8 mouse cellular contexts compared by ENCODE assay signal in the genomic region with DNA sequence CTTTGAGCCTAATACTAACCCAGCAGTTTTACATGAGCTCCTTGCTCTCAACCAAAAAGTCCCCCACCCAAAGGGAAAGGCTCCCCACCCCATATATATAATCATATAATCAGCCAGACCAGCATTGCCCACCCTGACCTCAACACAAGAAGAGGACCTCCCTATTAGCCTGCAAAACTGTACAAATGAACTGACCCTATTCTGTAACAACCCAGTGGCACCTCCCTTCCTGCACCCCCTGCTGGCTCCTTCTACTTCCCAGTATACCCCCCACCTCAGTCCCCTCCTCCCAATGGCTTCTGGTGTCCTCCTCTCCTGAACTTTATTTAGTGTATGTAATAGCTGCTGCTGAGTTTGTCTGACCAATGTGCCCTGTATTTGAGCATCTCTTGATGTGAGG. TPM values are rescaled to one million over a fixed set of nuclear protein-coding genes. Genes with fewer than 3 reads are reported as not detected.
DNase-seq lines count a peak whose midpoint lies in the region; ATAC-seq and TF ChIP-seq lines count a peak whose summit lies in the region.

No protein-coding gene starts in this region.

- peak overlapping the region; percentile 57; the same call in 1 of the 2 replicates for H3K9ac ChIP-seq in limb, embryonic 15.5 days
- peak overlapping the region; percentile 59; the same call in 1 of the 2 replicates for H3K9ac ChIP-seq in stomach, postnatal 0 days (ENCODE audit: low read length)

- no peaks in the 10 kb centered on the region for H3K9me3 ChIP-seq in limb, embryonic 15.5 days
- no peaks in the 10 kb centered on the region for H3K9me3 ChIP-seq in stomach, postnatal 0 days (ENCODE audit: control insufficient read depth, low read length)

- no peak overlapping the region for H3K4me3 ChIP-seq in thymus, adult 2 months (ENCODE audit: control insufficient read depth, insufficient read depth, low read length)
- H3K4me3 ChIP-seq in limb, embryonic 15.5 days, result peak overlapping the region; percentile 66
- peak overlapping the region; percentile 56 for H3K4me3 ChIP-seq in stomach, postnatal 0 days (ENCODE audit: low read depth, low read length)

- no peak for TF ChIP-seq POLR2A in thymus, adult 2 months (IDR thresholded peaks at IDR 0.05; ENCODE audit: control insufficient read depth, extremely low read depth, insufficient read depth, low read length, poor library complexity)

- ATAC-seq in cerebellum, adult (ENCODE audit: insufficient number of reproducible peaks, low FRiP score, low TSS enrichment), result no peak
- ATAC-seq in limb, embryonic 15.5 days (ENCODE audit: insufficient number of reproducible peaks, low FRiP score, low TSS enrichment, low read depth), result no peak
- ATAC-seq in stomach, postnatal 0 days (ENCODE audit: low FRiP score, low TSS enrichment), result no peak

- peaks cover 23% of the 10 kb centered on the region for H3K4me1 ChIP-seq in thymus, adult 2 months (replicated peaks; ENCODE audit: control insufficient read depth, insufficient read depth, low read length)
- H3K4me1 ChIP-seq in limb, embryonic 15.5 days, result peaks cover 17% of the 10 kb centered on the region
- no peaks in the 10 kb centered on the region; the same call in 1 of the 2 replicates for H3K4me1 ChIP-seq in stomach, postnatal 0 days (replicated peaks; ENCODE audit: control insufficient read depth, insufficient read depth)

- no peak for TF ChIP-seq EP300 in stomach, postnatal 0 days (optimal IDR thresholded peaks at IDR 0.05)

- no peak for TF ChIP-seq CTCF in thymus, adult 2 months (IDR thresholded peaks at IDR 0.05; ENCODE audit: borderline replicate concordance, control insufficient read depth, extremely low read depth, insufficient read depth, low read length, poor library complexity)
- TF ChIP-seq CTCF in stomach, postnatal 0 days (IDR thresholded peaks at IDR 0.05; ENCODE audit: low read depth), result no peak

- H3K4me2 ChIP-seq in limb, embryonic 15.5 days, result peak overlapping the region; percentile 68
- peak overlapping the region; percentile 77 for H3K4me2 ChIP-seq in stomach, postnatal 0 days (replicated peaks; ENCODE audit: low read depth)

- no peaks in the 10 kb centered on the region; the same call in 1 of the 2 replicates for H3K36me3 ChIP-seq in thymus, adult 2 months (ENCODE audit: control insufficient read depth, insufficient read depth, low read length)
- peaks cover 18% of the 10 kb centered on the region for H3K36me3 ChIP-seq in limb, embryonic 15.5 days
- no peaks in the 10 kb centered on the region for H3K36me3 ChIP-seq in stomach, postnatal 0 days (ENCODE audit: control insufficient read depth, insufficient read depth, low read length)

- peak overlapping the region; percentile 31; the same call in 1 of the 2 replicates for H3K27ac ChIP-seq in thymus, adult 2 months (ENCODE audit: control insufficient read depth, insufficient read depth, low read length)
- peak overlapping the region; percentile 88; the same call in 1 of the 2 replicates for H3K27ac ChIP-seq in limb, embryonic 15.5 days
- peak overlapping the region; percentile 81 for H3K27ac ChIP-seq in stomach, postnatal 0 days (replicated peaks)

- peak; percentile 66 for DNase-seq in cerebellum, adult 9-11 months
- no peak for DNase-seq in thymus, adult 2 months
- DNase-seq in thymus, adult 18-20 months, result no peak
- DNase-seq in stomach, postnatal 0 days (ENCODE audit: low spot score), result no peak
- no peak for DNase-seq in testis, postnatal 14 days (ENCODE audit: low spot score)
- no peak for DNase-seq in right cerebral cortex, postnatal 25 days

- no peaks in the 10 kb centered on the region for H3K27me3 ChIP-seq in thymus, adult 2 months (ENCODE audit: control insufficient read depth, insufficient read depth, low read length)
- H3K27me3 ChIP-seq in limb, embryonic 15.5 days, result no peaks in the 10 kb centered on the region
- H3K27me3 ChIP-seq in stomach, postnatal 0 days (ENCODE audit: control insufficient read depth, insufficient read depth, low read length), result no peaks in the 10 kb centered on the region

RNA-seq across cellular contexts. Expression of gene Zfp213, which starts 12.6 kb away (rescaled TPM):
- polyA plus RNA-seq in thymus, adult 2 months (2012; rRNA removed), result 23.5 and 24.4 TPM in 2 replicates
- polyA plus RNA-seq in limb, embryonic 15.5 days (2015; fragmentation: Nextera tagmentation; extraction: Ambion mirVana), result 17.5 and 18.2 TPM in 2 replicates
- polyA plus RNA-seq in stomach, postnatal 0 days (2015; fragmentation: Nextera tagmentation; extraction: Ambion mirVana), result 8.9 and 9.2 TPM in 2 replicates

RNA-seq across cellular contexts. Expression of gene Zfp13, which starts 47.9 kb away (rescaled TPM):
- polyA plus RNA-seq in thymus, adult 2 months (2012; rRNA removed), result 2.5 and 3.0 TPM in 2 replicates
- polyA plus RNA-seq in limb, embryonic 15.5 days (2015; fragmentation: Nextera tagmentation; extraction: Ambion mirVana), result 12.4 and 12.9 TPM in 2 replicates
- 4.0 and 5.7 TPM in 2 replicates for polyA plus RNA-seq in stomach, postnatal 0 days (2015; fragmentation: Nextera tagmentation; extraction: Ambion mirVana)

RNA-seq across cellular contexts. Expression of gene Zscan10, which starts 49.2 kb away (rescaled TPM):
- polyA plus RNA-seq in thymus, adult 2 months (2012; rRNA removed), result 0.18 and 0.20 TPM in 2 replicates
- polyA plus RNA-seq in limb, embryonic 15.5 days (2015; fragmentation: Nextera tagmentation; extraction: Ambion mirVana), result 0.16 and 0.18 TPM in 2 replicates
- polyA plus RNA-seq in stomach, postnatal 0 days (2015; fragmentation: Nextera tagmentation; extraction: Ambion mirVana), result 0.05 TPM in 1 of 2 replicates, not detected in the other

Comparison
In these comparisons a context has a peak if more than half of its experiments do, and no peak if none do; other contexts are left out.
1. H3K27ac ChIP-seq: peak in every context shown above with its lines; median percentile 88 in limb, embryonic 15.5 days; 81 in stomach, postnatal 0 days; 31 in thymus, adult 2 months.